Mouse (Mus musculus) embryonic facial prominence, embryonic 12.5 days (tissue): ENCODE data around the gene Gm26938. TPM values are rescaled to one million over a fixed set of nuclear protein-coding genes. Genes with fewer than 3 reads are reported as not detected.

Experiments
- ATAC-seq: fragments of 200-750 bp; cut with Nextera tagmentation; 2 replicates; pipeline ENCODE4 v1.8.0; 2017; ENCODE audit not compliant: insufficient number of reproducible peaks, insufficient read depth, low FRiP score, low TSS enrichment
- H3K27ac ChIP-seq: fragments of 300-500 bp; sonication (generic); 2 replicates; pipeline ENCODE4 v1.5.1; 2016; ENCODE audit warnings: mild to moderate bottlenecking
- H3K27me3 ChIP-seq: fragments of 300-500 bp; sonication (generic); 2 replicates; pipeline ENCODE4 v1.6.1; 2016; ENCODE audit warnings: mild to moderate bottlenecking, moderate library complexity
- H3K36me3 ChIP-seq: fragments of 300-500 bp; sonication (generic); 2 replicates; pipeline ENCODE4 v1.6.1; 2016; ENCODE audit warnings: mild to moderate bottlenecking
- H3K4me1 ChIP-seq: fragments of 300-500 bp; sonication (generic); 2 replicates; pipeline ENCODE4 v1.6.1; 2016
- H3K4me2 ChIP-seq: fragments of 300-500 bp; sonication (generic); replicated peaks from 2 replicates; pipeline ENCODE4 v1.6.1; 2016; ENCODE audit warnings: mild to moderate bottlenecking, moderate library complexity
- H3K4me3 ChIP-seq: fragments of 300-500 bp; sonication (generic); 2 replicates; pipeline ENCODE4 v1.5.1; 2016; ENCODE audit warnings: mild to moderate bottlenecking
- H3K9ac ChIP-seq: fragments of 300-500 bp; sonication (generic); 2 replicates; pipeline ENCODE4 v1.6.1; 2016; ENCODE audit warnings: mild to moderate bottlenecking, moderate library complexity
- H3K9me3 ChIP-seq: fragments of 300-500 bp; sonication (generic); 2 replicates; pipeline ENCODE4 v1.6.1; 2016; ENCODE audit warnings: mild to moderate bottlenecking, moderate library complexity
- WGBS: fragments of 180-500 bp; shearing (Covaris S2); methylation state at CpG from one replicate; pipeline ENCODE4 v1.1.7; 2016; 5-methylcytosine and 5-hydroxymethylcytosine counted together
- polyA plus RNA-seq: library from polyadenylated mRNA; unstranded; fragments of >200 nt; fragmentation: Nextera tagmentation; extraction: Ambion mirVana; gene quantifications from 2 replicates; pipeline ENCODE4 v1.2.1, GENCODE M21; 2016

The Gm26938 gene
- polyA plus RNA-seq, 1 experiment from 2014 or later, result not detected

DNA sequence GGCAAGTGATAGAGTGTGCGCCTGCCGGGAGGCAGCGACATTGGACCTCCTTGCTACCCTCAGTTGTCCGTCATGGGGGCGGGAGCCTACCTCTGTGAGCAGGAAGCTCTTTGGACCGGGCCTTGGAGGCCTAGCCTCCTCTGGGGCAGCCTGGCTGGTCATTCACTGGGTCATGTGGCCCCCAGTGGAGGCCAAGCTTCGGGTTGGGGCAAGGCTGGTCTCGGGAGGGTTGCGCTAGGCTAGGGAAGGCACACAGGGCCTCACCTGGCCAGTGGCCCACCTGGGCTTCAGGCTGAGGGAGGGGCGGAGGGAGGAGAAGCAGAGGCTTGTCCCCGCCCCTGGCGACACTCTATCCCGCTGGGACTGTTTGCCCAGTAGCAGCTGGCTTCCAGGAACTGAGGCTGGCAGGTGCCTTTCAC, 12.2 kb downstream of the Gm26938 start:
- Histone ChIP-seq H3K9me3 (no peaks in the 10 kb centered on the region), H3K4me3 (peak overlapping the region; percentile 12), H3K4me2 (0 out of 2 replicates have a peak overlapping the region, but pooled peaks have one; percentile 0), H3K4me1 (no peaks in the 10 kb centered on the region), H3K9ac (no peak overlapping the region), H3K36me3 (no peaks in the 10 kb centered on the region), H3K27me3 (peaks cover 34% of the 10 kb centered on the region), H3K27ac (no peak overlapping the region)
- ATAC-seq, result no peak
- WGBS, result 3% methylated on average over 13 of the region's 13 CpGs

DNA sequence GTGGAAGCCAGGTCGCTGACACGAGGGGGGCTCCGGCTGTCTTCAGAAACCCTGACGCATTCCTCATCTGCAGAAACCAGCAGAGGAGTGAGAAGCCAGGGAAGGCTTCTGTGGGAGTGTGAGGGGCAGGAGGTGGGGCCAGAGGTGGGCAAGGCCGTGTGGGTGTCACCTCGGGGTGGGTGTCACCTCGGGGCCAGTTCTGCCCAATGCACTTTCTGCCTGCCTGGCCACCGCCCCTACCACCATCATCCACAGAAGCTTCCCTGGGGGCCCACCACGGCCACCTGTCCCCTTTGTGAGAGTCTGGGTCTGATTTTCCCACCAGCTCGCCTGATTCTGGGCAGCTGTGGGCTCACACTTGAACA, 13.1 kb downstream of the Gm26938 start:
- no peak overlapping the region for H3K4me3 ChIP-seq
- no peak overlapping the region for H3K9ac ChIP-seq
- no peaks in the 10 kb centered on the region for H3K9me3 ChIP-seq
- H3K36me3 ChIP-seq, result no peaks in the 10 kb centered on the region
- WGBS, result 47% methylated on average over 10 of the region's 10 CpGs
- H3K4me2 ChIP-seq, result no peak overlapping the region
- H3K27ac ChIP-seq, result no peak overlapping the region
- ATAC-seq, result no peak
- H3K27me3 ChIP-seq, result peaks cover 34% of the 10 kb centered on the region
- H3K4me1 ChIP-seq, result no peaks in the 10 kb centered on the region

DNA sequence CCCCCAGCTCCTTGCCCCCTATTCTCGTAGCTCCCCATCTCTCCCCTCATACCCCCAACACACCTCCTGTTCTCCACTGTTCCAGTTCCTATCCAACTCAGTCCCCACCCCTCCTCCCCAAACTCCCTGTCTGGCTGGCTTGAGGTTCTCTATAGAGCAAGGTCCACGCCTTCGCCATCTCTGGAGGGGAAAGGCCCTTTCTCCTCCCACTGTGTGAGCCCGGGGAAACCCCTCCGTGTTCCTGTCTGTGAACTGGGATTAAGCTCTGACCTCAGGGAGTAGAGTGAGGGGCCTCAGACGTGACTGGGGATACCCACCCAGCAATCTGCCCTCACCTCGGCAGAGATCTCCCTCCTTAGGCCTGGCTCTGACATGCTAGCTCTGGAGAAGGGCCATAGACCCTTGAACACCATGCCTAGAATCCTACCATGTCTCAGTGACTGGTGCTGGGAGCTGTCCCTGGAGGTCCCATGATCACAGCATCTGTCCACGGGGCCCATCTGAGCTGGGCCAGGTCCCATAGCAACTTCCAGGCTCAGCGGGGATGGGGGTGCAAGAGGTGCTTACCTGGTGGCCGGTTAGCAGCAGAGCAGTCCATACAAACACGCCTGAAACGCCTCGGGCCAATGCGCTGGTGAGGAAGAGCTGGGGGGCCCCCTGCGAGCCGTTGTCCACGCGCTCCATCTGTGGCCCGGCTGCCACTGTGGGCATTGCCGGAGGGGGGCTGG, 13.6 kb downstream of the Gm26938 start:
- Histone ChIP-seq H3K27me3 (peaks cover 34% of the 10 kb centered on the region), H3K36me3 (no peaks in the 10 kb centered on the region), H3K9me3 (no peaks in the 10 kb centered on the region), H3K4me2 (no peak overlapping the region), H3K27ac (no peak overlapping the region), H3K4me1 (no peaks in the 10 kb centered on the region), H3K9ac (no peak overlapping the region), H3K4me3 (no peak overlapping the region)
- ATAC-seq, result no peak
- WGBS, result 71% methylated on average over 20 of the region's 20 CpGs

DNA sequence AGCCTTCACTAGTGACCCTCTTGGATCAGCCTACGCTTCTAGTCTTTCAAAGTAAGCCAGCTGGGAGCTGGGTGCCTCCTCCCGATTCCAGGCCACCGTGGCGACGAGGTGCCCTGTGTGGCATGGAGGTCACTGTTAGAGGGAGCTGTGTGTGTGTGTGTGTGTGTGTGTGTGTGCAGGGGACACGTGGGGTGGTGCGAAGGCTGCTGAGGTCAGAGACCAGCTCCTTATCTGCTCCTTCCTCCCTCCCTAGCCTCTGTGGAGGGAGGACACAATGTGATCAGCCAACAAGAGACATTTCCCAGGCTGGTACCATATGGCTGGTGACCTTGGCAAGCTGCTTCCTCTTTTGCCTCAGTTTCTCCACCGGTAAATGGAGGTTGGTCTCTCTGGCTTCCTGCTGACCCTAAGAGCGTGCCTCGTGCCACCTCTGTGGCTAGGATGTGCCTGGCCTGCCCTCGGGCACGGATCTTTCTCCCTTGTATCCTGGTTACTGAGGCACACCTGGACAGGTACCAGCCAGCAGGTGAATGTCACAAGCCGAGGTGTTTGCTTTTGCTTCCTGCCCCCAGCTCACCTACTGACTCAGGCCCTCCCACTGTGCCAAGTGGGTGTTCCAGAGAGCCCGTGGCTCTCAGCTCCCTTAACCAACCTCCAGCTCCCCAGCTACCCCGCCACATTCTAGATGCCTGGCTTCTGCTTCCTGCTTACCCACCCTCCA, 14.4 kb downstream of the Gm26938 start:
- WGBS, result 82% methylated on average over 15 of the region's 15 CpGs
- H3K4me3 ChIP-seq, result no peak overlapping the region
- H3K4me2 ChIP-seq, result no peak overlapping the region
- H3K4me1 ChIP-seq, result no peaks in the 10 kb centered on the region
- no peak overlapping the region for H3K27ac ChIP-seq
- no peak for ATAC-seq
- no peak overlapping the region for H3K9ac ChIP-seq
- H3K36me3 ChIP-seq, result no peaks in the 10 kb centered on the region
- no peaks in the 10 kb centered on the region for H3K9me3 ChIP-seq
- peaks cover 34% of the 10 kb centered on the region for H3K27me3 ChIP-seq

DNA sequence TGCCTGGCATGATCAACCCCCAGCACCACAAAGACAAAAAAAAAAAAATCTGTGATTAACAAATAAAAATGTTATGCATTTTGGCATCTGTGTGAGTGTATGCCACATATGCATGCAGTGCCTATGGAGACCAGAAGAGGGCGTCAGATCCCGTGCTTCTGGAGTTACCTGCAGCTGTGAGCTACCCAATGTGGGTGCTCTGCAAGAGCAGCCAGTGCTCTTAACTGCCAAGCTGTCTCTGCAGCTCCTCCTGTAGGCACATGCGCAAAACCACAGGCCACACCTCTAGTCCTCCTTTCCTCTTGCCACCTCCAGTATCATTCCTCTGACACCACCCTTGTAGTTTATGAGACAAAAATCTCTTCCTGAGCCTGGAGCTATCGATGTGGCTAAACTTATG, 16.8 kb downstream of the Gm26938 start:
- Histone ChIP-seq H3K27ac (no peak overlapping the region), H3K4me1 (no peaks in the 10 kb centered on the region), H3K4me3 (no peak overlapping the region), H3K9me3 (no peaks in the 10 kb centered on the region), H3K9ac (no peak overlapping the region), H3K27me3 (peaks cover 26% of the 10 kb centered on the region), H3K4me2 (no peak overlapping the region), H3K36me3 (no peaks in the 10 kb centered on the region)
- 61% methylated on average over 4 of the region's 4 CpGs for WGBS
- ATAC-seq, result no peak

DNA sequence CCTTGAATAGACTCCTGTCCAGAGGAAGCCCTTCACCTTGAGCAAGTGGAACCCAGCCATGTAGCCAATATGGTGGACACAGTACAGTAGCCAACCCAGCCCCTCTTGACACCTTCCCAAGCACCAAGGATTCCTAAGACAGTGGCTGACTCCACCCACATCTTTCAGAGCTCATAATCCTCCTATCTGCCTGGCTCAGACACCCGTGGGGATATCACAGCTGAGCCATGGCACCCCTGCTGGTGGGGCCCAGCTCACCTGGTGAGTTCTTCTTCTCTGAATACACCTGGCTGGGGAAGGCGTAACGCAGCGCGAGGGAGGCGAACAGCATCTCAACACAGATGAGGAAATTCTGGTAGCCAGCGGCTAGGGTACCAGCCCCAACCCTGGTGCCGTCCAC, 20.3 kb downstream of the Gm26938 start:
- H3K9ac ChIP-seq, result no peak overlapping the region
- 92% methylated on average over 8 of the region's 8 CpGs for WGBS
- H3K27me3 ChIP-seq, result no peaks in the 10 kb centered on the region
- H3K27ac ChIP-seq, result no peak overlapping the region
- H3K36me3 ChIP-seq, result peaks cover 4% of the 10 kb centered on the region; the same call in 1 of the 2 replicates
- no peaks in the 10 kb centered on the region for H3K9me3 ChIP-seq
- no peak for ATAC-seq
- peaks cover 9% of the 10 kb centered on the region for H3K4me1 ChIP-seq
- no peak overlapping the region for H3K4me2 ChIP-seq
- H3K4me3 ChIP-seq, result no peak overlapping the region

DNA sequence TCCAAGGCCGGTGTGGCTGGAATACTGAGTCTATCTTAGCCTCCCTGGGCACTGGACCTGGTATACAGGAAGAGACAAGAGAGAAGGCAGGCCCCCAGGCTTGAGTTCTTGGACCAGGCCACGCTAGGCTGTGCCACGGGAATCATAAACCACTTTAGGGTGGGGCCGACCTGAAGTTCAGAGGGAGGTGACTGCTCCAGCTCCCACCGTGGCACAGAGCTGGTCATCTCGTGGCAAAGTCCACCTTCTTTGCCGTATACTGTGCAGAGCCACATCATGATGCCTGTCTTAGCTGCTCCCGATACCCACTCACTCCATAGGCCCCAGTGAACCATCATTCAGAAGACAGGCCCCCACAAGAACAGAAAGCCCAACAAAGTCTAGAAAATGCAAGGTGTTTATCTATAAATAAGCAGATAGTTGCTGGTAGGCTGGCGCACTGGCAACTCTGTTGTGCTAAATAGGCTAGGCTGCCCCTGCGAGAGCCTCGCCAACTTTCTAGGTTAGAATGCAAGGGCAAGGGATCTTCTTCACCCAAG, 21.6 kb downstream of the Gm26938 start:
- Histone ChIP-seq H3K4me3 (no peak overlapping the region), H3K4me1 (peaks cover 9% of the 10 kb centered on the region), H3K9ac (no peak overlapping the region), H3K27me3 (no peaks in the 10 kb centered on the region), H3K9me3 (no peaks in the 10 kb centered on the region), H3K27ac (no peak overlapping the region), H3K4me2 (no peak overlapping the region), H3K36me3 (peaks cover 17% of the 10 kb centered on the region; the same call in 1 of the 2 replicates)
- 89% methylated on average over 11 of the region's 11 CpGs for WGBS
- ATAC-seq, result no peak

DNA sequence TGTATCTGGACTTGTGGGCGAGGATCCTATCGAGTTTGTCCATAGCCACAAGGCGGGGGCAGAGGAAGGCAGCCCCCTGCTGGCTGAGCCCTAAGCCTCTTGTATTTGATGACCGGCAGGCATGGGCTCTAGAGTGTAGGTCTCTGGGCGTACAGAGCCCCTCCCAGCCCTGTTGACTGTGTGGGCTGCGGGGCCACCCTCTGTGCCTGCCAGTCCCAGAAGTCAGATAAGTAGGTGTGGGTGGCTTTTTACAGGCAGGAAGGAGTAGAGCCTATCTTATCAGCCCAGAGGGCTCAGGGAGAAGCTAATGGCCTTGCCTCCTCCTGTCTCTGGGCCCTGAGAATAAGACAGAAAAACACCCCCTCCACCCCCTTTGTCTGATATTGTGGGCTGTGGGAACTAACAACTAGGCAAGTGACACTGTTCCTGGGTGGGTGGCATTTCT, 22.1 kb downstream of the Gm26938 start:
- WGBS, result 13% methylated on average over 6 of the region's 6 CpGs
- no peak for ATAC-seq
- Histone ChIP-seq H3K4me1 (peaks cover 9% of the 10 kb centered on the region), H3K4me3 (no peak overlapping the region), H3K27me3 (no peaks in the 10 kb centered on the region), H3K4me2 (peak overlapping the region; percentile 23; the same call in 1 of the 2 replicates), H3K27ac (0 out of 2 replicates have a peak overlapping the region, but pooled peaks have one; percentile 12), H3K36me3 (peaks cover 17% of the 10 kb centered on the region; the same call in 1 of the 2 replicates), H3K9me3 (no peaks in the 10 kb centered on the region), H3K9ac (no peak overlapping the region; the same call in 1 of the 2 replicates)

DNA sequence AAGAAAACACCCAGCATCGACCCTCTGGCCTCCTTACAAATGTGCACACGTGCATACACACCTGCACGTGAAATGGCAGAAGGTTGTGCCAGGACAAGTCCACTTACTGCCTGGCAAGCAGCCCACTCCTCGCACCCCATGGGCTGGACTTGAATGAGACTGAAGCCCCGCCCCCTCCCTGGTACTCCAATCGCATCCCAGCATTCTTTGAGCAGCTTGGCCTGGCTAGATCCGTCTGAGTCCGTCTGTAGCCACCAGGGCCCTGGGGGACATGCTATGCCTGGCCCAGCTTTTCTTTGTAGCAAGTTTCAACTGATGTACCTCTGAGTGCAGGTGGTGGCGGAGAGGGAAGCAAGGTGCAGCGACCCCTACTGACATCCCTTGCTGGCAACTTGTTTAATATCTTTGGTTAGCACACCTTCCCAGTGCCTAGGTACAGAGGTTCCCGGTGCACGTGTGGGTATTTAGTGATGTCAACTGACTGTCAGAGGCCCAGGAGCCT, 22.6 kb downstream of the Gm26938 start:
- H3K27me3 ChIP-seq, result no peaks in the 10 kb centered on the region
- WGBS, result 8% methylated on average over 12 of the region's 12 CpGs
- H3K27ac ChIP-seq, result 0 out of 2 replicates have a peak overlapping the region, but pooled peaks have one; percentile 12

DNA sequence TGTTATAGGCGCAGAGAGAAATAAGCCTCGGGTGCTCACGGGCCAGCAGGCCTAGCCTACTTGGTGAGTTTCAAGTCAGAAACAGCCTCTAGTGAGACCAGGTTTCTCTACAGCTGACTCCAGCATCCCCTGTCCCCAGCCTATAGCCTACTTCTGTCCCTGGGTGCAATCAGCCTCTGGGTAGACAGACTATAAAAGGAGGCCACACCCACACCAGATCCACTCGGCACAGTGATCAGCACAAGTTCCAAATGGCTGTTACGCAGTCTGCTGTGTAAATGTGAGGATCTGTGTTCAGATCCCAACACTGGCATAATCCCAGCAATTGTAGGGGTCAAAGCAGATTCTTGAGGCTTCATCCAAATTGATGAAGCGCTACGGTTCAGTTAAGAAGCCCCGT, 23.0 kb downstream of the Gm26938 start:
- Histone ChIP-seq H3K27ac (no peak overlapping the region), H3K9ac (no peak overlapping the region), H3K9me3 (no peaks in the 10 kb centered on the region), H3K36me3 (peaks cover 17% of the 10 kb centered on the region; the same call in 1 of the 2 replicates), H3K4me2 (peak overlapping the region; percentile 23; the same call in 1 of the 2 replicates), H3K4me1 (peaks cover 14% of the 10 kb centered on the region), H3K27me3 (no peaks in the 10 kb centered on the region), H3K4me3 (no peak overlapping the region)
- ATAC-seq, result no peak
- 80% methylated on average over 8 of the region's 8 CpGs for WGBS

More for the DNA sequence above, 22.6 kb downstream of the Gm26938 start:
- peak overlapping the region; percentile 23 for H3K4me2 ChIP-seq
- ATAC-seq, result no peak; the same call in 1 of the 2 replicates
- peaks cover 9% of the 10 kb centered on the region for H3K4me1 ChIP-seq
- no peak overlapping the region for H3K4me3 ChIP-seq
- H3K9ac ChIP-seq, result no peak overlapping the region
- no peaks in the 10 kb centered on the region for H3K9me3 ChIP-seq
- peaks cover 17% of the 10 kb centered on the region; the same call in 1 of the 2 replicates for H3K36me3 ChIP-seq

DNA sequence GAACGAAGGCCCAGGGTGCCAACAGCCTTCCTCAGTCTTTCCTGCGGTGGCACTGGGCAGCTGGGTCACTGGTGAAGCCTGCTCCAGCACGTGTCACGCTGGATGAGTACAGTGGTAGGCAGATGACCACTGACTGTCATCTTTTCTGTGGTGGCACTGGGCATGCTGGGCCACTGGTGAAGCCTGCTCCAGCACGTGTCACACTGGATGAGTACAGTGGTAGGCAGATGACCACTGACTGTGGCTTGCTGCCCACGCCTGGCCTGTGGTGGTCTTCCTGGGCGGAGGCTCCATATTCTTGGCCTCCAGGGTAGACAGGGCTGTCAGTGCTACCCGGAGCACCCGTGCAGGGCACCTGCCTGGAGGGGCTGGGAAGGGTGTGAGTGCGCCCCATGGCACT, 24.3 kb downstream of the Gm26938 start:
- 89% methylated on average over 10 of the region's 10 CpGs for WGBS
- ATAC-seq, result no peak

More for the DNA sequence above, 24.3 kb downstream of the Gm26938 start:
- peaks cover 26% of the 10 kb centered on the region for H3K4me1 ChIP-seq
- H3K4me2 ChIP-seq, result no peak overlapping the region
- peaks cover 17% of the 10 kb centered on the region; the same call in 1 of the 2 replicates for H3K36me3 ChIP-seq
- H3K4me3 ChIP-seq, result no peak overlapping the region
- H3K9ac ChIP-seq, result no peak overlapping the region
- no peaks in the 10 kb centered on the region for H3K9me3 ChIP-seq
- no peak overlapping the region for H3K27ac ChIP-seq
- H3K27me3 ChIP-seq, result no peaks in the 10 kb centered on the region
